In the genomic region with DNA sequence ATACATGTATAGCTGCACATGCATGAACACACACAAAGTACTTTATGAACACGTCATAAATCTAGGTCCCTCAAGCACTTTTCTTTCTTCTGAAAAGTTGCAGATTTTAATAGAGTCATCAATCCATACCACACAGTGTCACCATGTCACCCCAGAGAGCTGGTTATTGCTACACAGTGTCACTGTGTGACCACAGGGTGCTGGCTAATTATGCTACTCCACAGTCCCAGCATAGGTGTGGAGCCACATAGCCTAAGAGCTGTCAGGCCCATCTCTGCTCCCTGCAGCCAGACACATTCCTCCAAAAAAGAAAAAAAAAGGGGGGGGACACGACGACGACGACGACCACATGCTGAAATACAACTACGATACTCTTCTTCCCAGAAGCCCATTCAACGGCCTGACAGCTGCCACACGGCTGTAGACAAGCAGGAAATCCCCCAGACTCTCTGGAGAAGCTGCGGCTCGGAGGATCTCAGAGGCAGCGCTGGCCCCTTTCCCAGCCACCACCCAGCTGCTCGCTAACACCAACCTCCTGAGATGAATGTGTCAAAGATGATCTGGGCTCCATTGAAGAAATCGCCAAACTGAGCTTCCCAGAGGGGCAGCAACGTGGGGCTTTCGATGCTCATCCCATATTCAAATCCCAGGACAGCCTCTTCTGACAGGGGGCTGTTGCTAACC, we compare ENCODE assay signal across 15 mouse cellular contexts. TPM values are rescaled to one million over a fixed set of nuclear protein-coding genes. Genes with fewer than 3 reads are reported as not detected.
DNase-seq lines count a peak whose midpoint lies in the region; ATAC-seq and TF ChIP-seq lines count a peak whose summit lies in the region.
"Had no signal": no experiment of that assay in that cellular context is flagged by ENCODE, and none has a peak within 500 bp of the region (broad histone marks: within the 10 kb centered on the region; RNA-seq: fewer than 3 reads in every experiment).

No protein-coding gene starts in this region.

- in situ Hi-C loops in CH12.LX (cut with MboI; ENCODE audit: low pct_ligation_motif_present, low pct_unique_long_range_greater_than_20kb, low sequenced_read_pairs): no loop called here

- ATAC-seq in hindbrain, embryonic 14.5 days (ENCODE audit: low FRiP score): peak; percentile 71; the same call in 1 of the 2 replicates
- ATAC-seq in hindbrain, embryonic 12.5 days (ENCODE audit: low FRiP score): no peak
- 0 out of 2 replicates have a peak, but pooled peaks have one; percentile 43 for ATAC-seq in lung, embryonic 16.5 days (ENCODE audit: low read depth)
- no peak for ATAC-seq in megakaryocyte, adult 5-6 weeks (ENCODE audit: poor library complexity, severe bottlenecking)
- ATAC-seq: Patski had no signal

- H3K27ac ChIP-seq in hindbrain, embryonic 14.5 days: no peak overlapping the region
- H3K27ac ChIP-seq in hindbrain, embryonic 12.5 days: no peak overlapping the region
- H3K27ac ChIP-seq in lung, embryonic 16.5 days (ENCODE audit: low read length): no peak overlapping the region
- H3K27ac ChIP-seq in CH12.LX (ENCODE audit: insufficient read depth, low read depth): no peak overlapping the region
- H3K27ac ChIP-seq: lung, embryonic 15.5 days had no signal

- peaks cover 32% of the 10 kb centered on the region for H3K36me3 ChIP-seq in hindbrain, embryonic 14.5 days (replicated peaks; ENCODE audit: control insufficient read depth, insufficient read depth)
- no peaks in the 10 kb centered on the region; the same call in 1 of the 2 replicates for H3K36me3 ChIP-seq in hindbrain, embryonic 12.5 days
- H3K36me3 ChIP-seq in lung, embryonic 16.5 days (ENCODE audit: control insufficient read depth, insufficient read depth, low read length): no peaks in the 10 kb centered on the region
- no peaks in the 10 kb centered on the region for H3K36me3 ChIP-seq in CH12.LX (replicated peaks in 1 of 2; ENCODE audit: control insufficient read depth in 1 of 2, insufficient read depth in 1 of 2, low read length in 1 of 2)
- H3K36me3 ChIP-seq: lung, embryonic 15.5 days had no signal

- peak; percentile 46 to 51 for DNase-seq in cerebellum, postnatal 10 days
- no peak for DNase-seq in cerebellum, adult 9-10 months
- no peak for DNase-seq in hindbrain, embryonic 14.5 days (ENCODE audit: low spot score)
- DNase-seq in lung, postnatal 4 days: no peak
- no peak for DNase-seq in CH12.LX (ENCODE audit: extremely low read depth)
- DNase-seq: cerebellum, adult 11-12 months; kidney, adult 11 months; thymus, postnatal 14 days had no signal

- no peak for TF ChIP-seq CTCF in CH12.LX (conservative IDR thresholded peaks at IDR 0.05 in 1 of 2, IDR thresholded peaks at IDR 0.05 in 1 of 2; ENCODE audit: low read depth in 2 of 2, low read length in 2 of 2)

- WGBS in hindbrain, embryonic 14.5 days: 53% methylated on average over 16 of the region's 16 CpGs
- 66% methylated on average over 16 of the region's 16 CpGs for WGBS in hindbrain, embryonic 12.5 days
- WGBS in lung, embryonic 16.5 days: 54% methylated on average over 16 of the region's 16 CpGs

- no peak overlapping the region for H3K4me2 ChIP-seq in hindbrain, embryonic 14.5 days (replicated peaks)
- H3K4me2 ChIP-seq in hindbrain, embryonic 12.5 days (replicated peaks): no peak overlapping the region
- no peak overlapping the region for H3K4me2 ChIP-seq in lung, embryonic 16.5 days (ENCODE audit: low read depth, low read length)
- peak overlapping the region; percentile 57 for H3K4me2 ChIP-seq in CH12.LX (ENCODE audit: insufficient read depth, low read depth, poor library complexity, severe bottlenecking)
- H3K4me2 ChIP-seq: lung, embryonic 15.5 days had no signal

- no peak for TF ChIP-seq POLR2A in CH12.LX (IDR thresholded peaks at IDR 0.05; ENCODE audit: low read depth, low read length)

- TF ChIP-seq EP300 in CH12.LX (IDR thresholded peaks at IDR 0.05; ENCODE audit: low read length): no peak

- no peak for TF ChIP-seq RAD21 in CH12.LX (IDR thresholded peaks at IDR 0.05; ENCODE audit: low read depth, low read length)

- no peaks in the 10 kb centered on the region for H3K79me2 ChIP-seq in CH12.LX (replicated peaks; ENCODE audit: control insufficient read depth, extremely low read depth, insufficient read depth, poor library complexity, severe bottlenecking)

- no peaks in the 10 kb centered on the region for H3K4me1 ChIP-seq in hindbrain, embryonic 14.5 days (replicated peaks; ENCODE audit: control insufficient read depth, insufficient read depth, low read length)
- H3K4me1 ChIP-seq in hindbrain, embryonic 12.5 days: no peaks in the 10 kb centered on the region
- no peaks in the 10 kb centered on the region for H3K4me1 ChIP-seq in lung, embryonic 16.5 days (replicated peaks; ENCODE audit: control insufficient read depth, insufficient read depth, low read length)
- peaks cover 4 to 5% of the 10 kb centered on the region in 2 experiments; a peak in 1 of 4 replicates for H3K4me1 ChIP-seq in CH12.LX (ENCODE audit: control insufficient read depth in 1 of 2, insufficient read depth in 2 of 2)
- H3K4me1 ChIP-seq: lung, embryonic 15.5 days had no signal

- no peaks in the 10 kb centered on the region for H3K9me3 ChIP-seq in hindbrain, embryonic 14.5 days (ENCODE audit: control insufficient read depth, low read length)
- H3K9me3 ChIP-seq in hindbrain, embryonic 12.5 days (replicated peaks): no peaks in the 10 kb centered on the region
- no peaks in the 10 kb centered on the region for H3K9me3 ChIP-seq in lung, embryonic 16.5 days (ENCODE audit: control insufficient read depth, low read length)
- no peaks in the 10 kb centered on the region for H3K9me3 ChIP-seq in CH12.LX (replicated peaks; ENCODE audit: low read length)
- H3K9me3 ChIP-seq: lung, embryonic 15.5 days had no signal

- H3K4me3 ChIP-seq in hindbrain, embryonic 14.5 days (replicated peaks; ENCODE audit: low read length): no peak overlapping the region
- no peak overlapping the region for H3K4me3 ChIP-seq in hindbrain, embryonic 12.5 days
- H3K4me3 ChIP-seq in lung, embryonic 16.5 days (ENCODE audit: low read length): no peak overlapping the region
- H3K4me3 ChIP-seq in CH12.LX (replicated peaks in 1 of 3; ENCODE audit: low read depth in 2 of 3, low read length in 2 of 3, poor library complexity in 1 of 3): no peak overlapping the region
- H3K4me3 ChIP-seq: lung, embryonic 15.5 days had no signal

- no peaks in the 10 kb centered on the region for H3K27me3 ChIP-seq in hindbrain, embryonic 14.5 days (ENCODE audit: control insufficient read depth, insufficient read depth, low read length)
- no peaks in the 10 kb centered on the region for H3K27me3 ChIP-seq in hindbrain, embryonic 12.5 days
- no peaks in the 10 kb centered on the region for H3K27me3 ChIP-seq in lung, embryonic 16.5 days (ENCODE audit: control insufficient read depth, insufficient read depth, low read depth, low read length)
- H3K27me3 ChIP-seq in CH12.LX (replicated peaks): no peaks in the 10 kb centered on the region
- H3K27me3 ChIP-seq: lung, embryonic 15.5 days had no signal

- no peak overlapping the region for H3K9ac ChIP-seq in hindbrain, embryonic 14.5 days
- no peak overlapping the region for H3K9ac ChIP-seq in hindbrain, embryonic 12.5 days
- no peak overlapping the region for H3K9ac ChIP-seq in lung, embryonic 16.5 days (ENCODE audit: low read length)
- H3K9ac ChIP-seq in CH12.LX (ENCODE audit: insufficient read depth, low read depth): no peak overlapping the region
- H3K9ac ChIP-seq: lung, embryonic 15.5 days had no signal

- dilution Hi-C loops in CH12.LX (cut with MboI; ENCODE audit: extremely low pct_ligation_motif_present, extremely low pct_unique_long_range_greater_than_20kb, low sequenced_read_pairs): no loop called here

TF ChIP-seq in CH12.LX, 34 proteins besides CTCF, POLR2A, EP300 and RAD21 (continues in another document):
- 0 out of 2 replicates have a peak, but pooled peaks have one; percentile 26 for TF ChIP-seq IRF4 (IDR thresholded peaks at IDR 0.05; ENCODE audit: low read depth, low read length)

RNA-seq across cellular contexts. Expression of gene Sec61a2, which starts 16.2 kb away (rescaled TPM):
- 108 and 109 TPM in 2 replicates for polyA plus RNA-seq in hindbrain, embryonic 14.5 days (2014; fragmentation: Nextera tagmentation; extraction: Ambion mirVana)
- polyA plus RNA-seq in hindbrain, embryonic 12.5 days (2016; fragmentation: Nextera tagmentation; extraction: Ambion mirVana): 89.2 and 91.2 TPM in 2 replicates
- 65.9 and 68.1 TPM in 2 replicates for polyA plus RNA-seq in lung, embryonic 16.5 days (2015; fragmentation: Nextera tagmentation; extraction: Ambion mirVana)
- total RNA-seq in CH12.LX (2012; rRNA removed): 20.8 and 23.3 TPM in 2 replicates
- 44.6 and 53.8 TPM in 2 replicates for total RNA-seq in CH12.LX (2014; rRNA removed)
- polyA plus RNA-seq in CH12.LX (2012; ENCODE audit: insufficient read length, low read depth): 46.2 and 53.5 TPM in 2 replicates
- 11.6 and 12.5 TPM in 2 replicates for total RNA-seq in megakaryocyte, adult 5-6 weeks (2015)
- total RNA-seq in megakaryocyte, adult 5-6 weeks (2017): 4.0 and 5.7 TPM in 2 replicates

RNA-seq across cellular contexts. Expression of gene Dhtkd1, which starts 31.2 kb away (rescaled TPM):
- polyA plus RNA-seq in hindbrain, embryonic 14.5 days (2014; fragmentation: Nextera tagmentation; extraction: Ambion mirVana): 4.0 and 5.2 TPM in 2 replicates
- polyA plus RNA-seq in hindbrain, embryonic 12.5 days (2016; fragmentation: Nextera tagmentation; extraction: Ambion mirVana): 5.3 and 5.6 TPM in 2 replicates
- 1.9 and 3.5 TPM in 2 replicates for polyA plus RNA-seq in lung, embryonic 16.5 days (2015; fragmentation: Nextera tagmentation; extraction: Ambion mirVana)
- total RNA-seq in CH12.LX (2012; rRNA removed) (0.21 and 0.38 TPM in 2 replicates), CH12.LX (2014; rRNA removed) (0.11 and 0.35 TPM in 2 replicates)
- polyA plus RNA-seq in CH12.LX (2012; ENCODE audit: insufficient read length, low read depth): 0.15 and 0.17 TPM in 2 replicates
- 2.0 TPM in 1 of 2 replicates, not detected in the other for total RNA-seq in megakaryocyte, adult 5-6 weeks (2015)
- 0.24 TPM in 1 of 2 replicates, not detected in the other for total RNA-seq in megakaryocyte, adult 5-6 weeks (2017)

RNA-seq across cellular contexts. Expression of gene Upf2, which starts 39.8 kb away (rescaled TPM):
- polyA plus RNA-seq in hindbrain, embryonic 14.5 days (2014; fragmentation: Nextera tagmentation; extraction: Ambion mirVana): 7.9 and 8.1 TPM in 2 replicates
- 12.9 and 14.9 TPM in 2 replicates for polyA plus RNA-seq in hindbrain, embryonic 12.5 days (2016; fragmentation: Nextera tagmentation; extraction: Ambion mirVana)
- 9.2 and 10.1 TPM in 2 replicates for polyA plus RNA-seq in lung, embryonic 16.5 days (2015; fragmentation: Nextera tagmentation; extraction: Ambion mirVana)
- total RNA-seq in CH12.LX (2012; rRNA removed) (9.3 and 11.7 TPM in 2 replicates), CH12.LX (2014; rRNA removed) (11.8 and 13.4 TPM in 2 replicates)
- 27.0 and 30.4 TPM in 2 replicates for polyA plus RNA-seq in CH12.LX (2012; ENCODE audit: insufficient read length, low read depth)
- 28.9 and 29.6 TPM in 2 replicates for total RNA-seq in megakaryocyte, adult 5-6 weeks (2015)
- 27.6 and 32.9 TPM in 2 replicates for total RNA-seq in megakaryocyte, adult 5-6 weeks (2017)

RNA-seq across cellular contexts. Expression of gene Gm13199, which starts 48.7 kb away (rescaled TPM):
- 1.4 and 1.6 TPM in 2 replicates for polyA plus RNA-seq in hindbrain, embryonic 14.5 days (2014; fragmentation: Nextera tagmentation; extraction: Ambion mirVana)
- polyA plus RNA-seq in hindbrain, embryonic 12.5 days (2016; fragmentation: Nextera tagmentation; extraction: Ambion mirVana): 1.9 and 3.4 TPM in 2 replicates
- 1.1 and 1.9 TPM in 2 replicates for polyA plus RNA-seq in lung, embryonic 16.5 days (2015; fragmentation: Nextera tagmentation; extraction: Ambion mirVana)
- total RNA-seq in CH12.LX (2012; rRNA removed) (0.50 and 1.1 TPM in 2 replicates), CH12.LX (2014; rRNA removed) (0.47 and 0.85 TPM in 2 replicates)
- 2.7 and 4.1 TPM in 2 replicates for polyA plus RNA-seq in CH12.LX (2012; ENCODE audit: insufficient read length, low read depth)
- total RNA-seq in megakaryocyte, adult 5-6 weeks (2015): 0.51 TPM in 1 of 2 replicates, not detected in the other
- total RNA-seq in megakaryocyte, adult 5-6 weeks (2017): not detected in 2 replicates
- total RNA-seq: gastrocnemius, adult 18-20 months; heart, postnatal 14 days had no signal

Comparison
In these comparisons a context has a peak if more than half of its experiments do, and no peak if none do; other contexts are left out.
1. DNase-seq: peak in cerebellum, postnatal 10 days (2 of 2); none in cerebellum, adult 9-10 months (single experiment), hindbrain, embryonic 14.5 days (single experiment), lung, postnatal 4 days (0 of 2) and CH12.LX (single experiment).
2. ATAC-seq: peak in hindbrain, embryonic 14.5 days (single experiment) and lung, embryonic 16.5 days (single experiment); none in hindbrain, embryonic 12.5 days (single experiment) and megakaryocyte, adult 5-6 weeks (single experiment).